Mouse (Mus musculus) megakaryocyte-erythroid progenitor cell, adult 5-6 weeks (primary cell): ENCODE data around the gene Supt5. TPM values are rescaled to one million over a fixed set of nuclear protein-coding genes. Genes with fewer than 3 reads are reported as not detected.
A peak's percentile ranks its signal among the peaks of the same experiment; 100 is the strongest.
"Not testable (repeated sequence)": the region's sequence is repeated elsewhere in the genome, so short reads cannot be mapped to it uniquely, and the experiment has no call there.

Experiments
- ATAC-seq: replicated peaks from 2 replicates; pipeline ENCODE4 v1.8.0; 2016; ENCODE audit warnings: mild to moderate bottlenecking, inconsistent platforms; ENCODE audit not compliant: severe bottlenecking, poor library complexity, low FRiP score, low TSS enrichment
- total RNA-seq, 2 experiments: library from RNA; stranded (forward) in 1 of 2; stranded (reverse) in 1 of 2; fragments of 200-1000, 215-1000 nt in 1 of 2; fragments of >200 nt in 1 of 2; fragmentation: Nextera tagmentation in 1 of 2; gene quantifications; 2 replicates each; pipeline ENCODE4 v1.2.3; 2014 to 2017

Supt5 gene
- total RNA-seq (2014; fragmentation: Nextera tagmentation) (87.6 and 113 TPM in 2 replicates), total RNA-seq (2017) (68.5 and 79.4 TPM in 2 replicates)

DNA sequence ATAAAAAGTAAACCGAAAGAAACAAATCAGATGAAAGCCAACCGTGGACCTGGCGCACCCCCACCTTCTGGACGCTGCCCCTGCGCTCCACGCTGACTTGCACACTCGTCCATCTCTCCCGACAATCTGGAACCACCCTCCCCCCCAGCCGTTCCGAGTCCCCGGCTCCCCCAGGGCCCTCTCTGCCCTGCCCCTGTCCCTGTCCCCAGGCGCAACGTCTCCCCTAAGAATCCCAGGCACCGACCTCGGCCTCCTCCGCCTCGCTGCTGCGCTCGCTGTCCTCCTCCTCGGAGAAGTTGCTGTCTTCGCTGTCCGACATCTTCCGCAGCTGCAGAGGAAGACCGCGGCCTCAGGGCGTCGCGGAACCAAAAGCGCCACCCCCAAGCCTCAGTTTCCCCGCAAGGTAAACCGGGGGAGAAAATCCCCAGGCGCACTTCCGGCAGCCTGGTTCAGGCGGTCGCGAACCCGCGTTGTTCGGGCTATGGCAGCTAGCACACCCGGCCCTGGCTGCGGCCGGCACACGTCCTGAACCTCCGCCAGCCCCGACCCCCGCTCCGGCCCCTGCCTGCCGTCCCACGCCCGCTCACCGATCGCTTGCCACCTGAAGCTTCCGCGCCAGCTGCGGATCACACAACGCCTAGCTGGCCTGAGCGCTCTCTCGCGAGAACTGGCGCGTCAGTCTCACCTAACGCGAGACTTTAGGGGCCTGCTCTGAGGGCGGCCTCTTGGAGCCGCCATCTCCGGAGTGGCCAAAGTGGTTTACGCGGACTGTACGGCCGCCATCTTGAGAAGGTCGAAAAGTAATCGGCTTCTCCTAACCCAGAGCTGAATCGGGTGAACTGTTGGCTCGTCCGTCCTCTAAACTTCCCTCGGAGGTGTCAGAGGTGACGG is at the start of gene Supt5:
Gene Supt5 (minus strand): TSS at position 639 of the 891 bp plus-strand sequence.
- ATAC-seq = peak; percentile 97

DNA sequence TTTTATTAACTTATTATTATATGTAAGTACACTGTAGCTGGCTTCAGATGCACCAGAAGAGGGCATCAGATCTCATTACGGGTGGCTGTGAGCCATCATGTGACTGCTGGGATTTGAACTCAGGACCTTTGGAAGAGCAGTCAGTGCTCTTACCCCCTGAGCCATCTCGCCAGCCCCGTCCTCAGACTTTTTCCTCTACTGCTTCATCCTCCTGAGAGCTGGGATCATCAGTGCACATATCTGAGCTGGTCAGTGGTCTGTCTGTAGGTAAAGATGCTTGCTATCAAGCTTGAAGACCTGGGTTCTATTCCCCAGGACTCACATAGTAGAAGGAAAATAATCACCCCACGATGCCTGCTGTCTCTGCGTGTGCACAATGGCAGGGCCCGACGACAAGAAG is 48.8 kb upstream of the Supt5 start:
- not testable (repeated sequence) for ATAC-seq

DNA sequence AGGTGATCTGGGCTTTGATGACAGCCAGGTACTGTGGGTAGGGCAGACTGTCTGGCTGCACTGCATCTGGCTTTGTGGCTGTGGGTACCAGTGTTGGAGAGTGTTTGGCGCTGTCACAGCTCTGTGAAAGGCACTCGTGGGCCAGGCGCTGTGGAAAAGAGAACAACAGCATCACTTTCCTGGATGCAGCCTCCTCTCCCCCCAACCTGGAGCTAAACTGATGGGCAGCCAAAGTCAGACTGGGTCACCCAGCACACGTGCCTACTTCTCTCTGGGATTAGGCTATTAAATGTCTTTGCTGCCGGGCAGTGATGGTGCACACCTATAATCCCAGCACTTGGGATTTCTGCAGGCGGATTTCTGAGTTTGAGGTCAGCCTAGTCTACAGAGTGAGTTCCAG is 48.3 kb upstream of the Supt5 start:
- not testable (repeated sequence) for ATAC-seq

DNA sequence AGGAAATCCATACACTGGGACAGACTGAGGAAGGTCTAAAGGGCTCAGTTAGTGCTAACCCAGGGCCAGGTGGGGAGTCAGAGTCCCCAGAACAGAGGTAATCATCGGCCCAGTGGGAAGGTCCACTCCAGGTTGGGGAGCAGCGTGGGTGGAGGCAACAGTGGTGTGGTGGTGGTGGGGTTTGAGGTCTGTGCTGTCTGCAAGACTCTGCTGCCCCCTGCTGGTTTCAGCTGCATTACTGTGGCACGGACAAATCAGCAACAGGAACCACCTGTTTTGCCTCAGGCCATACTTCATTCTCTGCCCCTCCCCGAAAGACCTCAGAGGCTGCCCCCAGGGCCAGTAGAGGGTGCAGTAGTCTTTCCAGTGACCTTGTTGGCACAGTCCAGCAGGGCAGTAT is 47.9 kb upstream of the Supt5 start:
- ATAC-seq = peak; percentile 61

DNA sequence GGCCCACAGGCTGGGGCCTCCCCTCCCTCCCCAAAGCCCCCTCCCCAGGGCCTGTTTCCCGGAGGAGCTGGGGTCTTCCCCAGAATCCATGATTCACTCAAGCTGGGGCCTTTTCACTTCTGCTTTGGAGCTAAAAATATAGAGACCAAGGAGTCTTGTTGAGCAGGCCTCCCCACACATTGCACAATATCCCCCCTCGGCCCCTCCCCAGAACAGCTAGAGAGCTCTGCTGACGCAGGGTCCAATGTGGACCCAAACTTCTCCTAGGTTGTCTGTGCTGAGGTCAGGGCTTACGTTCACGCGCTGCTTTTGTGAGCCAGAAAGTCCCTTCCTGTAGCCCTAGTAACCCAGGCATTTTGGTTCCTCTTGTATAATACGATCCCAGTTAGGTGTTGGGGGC is 47.5 kb upstream of the Supt5 start:
- ATAC-seq = no peak

DNA sequence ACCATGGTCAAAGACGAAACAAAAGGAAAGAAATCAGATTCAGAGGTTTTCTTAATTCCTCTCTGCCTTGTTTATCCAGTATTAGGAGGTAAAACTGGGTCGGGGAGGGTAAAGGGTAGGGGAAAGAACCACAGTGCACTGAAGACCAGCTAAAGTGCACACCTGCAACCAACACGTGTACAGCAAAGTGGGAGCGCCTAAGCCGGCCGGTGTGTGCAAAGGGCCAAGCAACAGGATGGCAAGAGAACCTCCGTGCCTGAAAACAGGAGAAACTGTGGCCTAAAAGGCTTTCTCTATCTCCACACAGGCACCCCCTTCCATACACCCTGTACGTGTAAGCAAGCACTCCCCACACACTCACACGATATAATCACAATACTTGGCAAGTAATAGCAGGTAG is 46.6 kb upstream of the Supt5 start:
- ATAC-seq = no peak

DNA sequence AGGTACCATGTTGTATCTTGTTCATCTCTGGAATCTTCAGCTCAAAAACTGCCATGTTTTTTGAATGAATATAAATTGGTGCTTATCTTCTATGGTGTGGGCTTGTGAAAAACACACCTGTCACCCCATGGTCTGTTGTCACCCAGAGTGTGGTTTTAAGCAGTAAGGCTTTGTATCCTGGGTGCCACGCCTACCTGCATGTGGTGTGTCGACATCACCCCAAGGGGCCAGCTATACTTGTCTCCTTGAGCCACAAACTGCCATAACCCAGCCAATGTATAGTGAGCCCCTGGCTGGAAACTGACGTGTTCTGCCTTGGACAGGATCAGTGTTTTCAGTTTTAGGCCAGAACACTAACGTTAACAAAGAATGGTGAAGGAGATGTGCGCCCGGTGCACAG is 45.6 kb upstream of the Supt5 start:
- no peak for ATAC-seq

DNA sequence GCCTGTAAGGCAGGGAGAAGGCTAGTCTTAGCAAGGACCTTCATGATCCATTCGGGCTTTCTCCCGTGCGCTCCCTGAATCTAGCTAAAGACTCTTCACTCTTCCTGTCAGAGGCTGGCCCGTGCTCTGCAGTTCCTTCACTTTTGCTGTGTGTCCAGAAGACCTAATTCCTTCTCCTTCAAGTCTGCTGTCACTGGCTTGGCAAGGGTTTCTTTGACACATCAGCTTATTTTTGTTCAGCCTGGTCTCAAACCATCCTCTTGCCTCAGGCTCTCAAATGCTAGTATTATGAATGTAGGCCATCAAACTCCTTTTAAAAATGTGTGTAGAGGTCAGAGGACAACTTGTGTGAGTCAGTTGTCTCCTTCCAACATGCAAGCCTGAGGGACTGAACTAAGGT is 45.1 kb upstream of the Supt5 start:
- no peak for ATAC-seq

DNA sequence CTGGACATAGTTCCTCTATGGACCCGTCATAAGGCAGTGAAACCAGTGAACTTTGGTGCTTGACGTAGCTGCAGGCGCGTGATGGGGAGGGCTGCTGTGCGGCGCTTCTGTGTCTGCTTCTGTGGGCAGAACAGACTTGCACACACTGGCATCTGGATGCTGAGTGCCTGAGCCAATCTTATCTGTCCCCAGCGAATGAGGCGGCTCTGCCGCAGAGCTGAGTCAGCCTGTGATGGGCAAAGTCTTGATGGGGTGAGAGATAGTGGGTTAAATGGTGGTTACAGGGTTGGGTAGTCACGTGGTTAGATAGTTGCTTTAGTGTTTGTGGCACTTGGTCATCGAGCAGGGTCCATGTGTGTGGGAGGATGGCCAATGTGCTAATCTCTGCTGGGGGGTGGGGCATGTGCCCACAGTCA is 44.4 kb upstream of the Supt5 start:
- peak; percentile 61 for ATAC-seq

DNA sequence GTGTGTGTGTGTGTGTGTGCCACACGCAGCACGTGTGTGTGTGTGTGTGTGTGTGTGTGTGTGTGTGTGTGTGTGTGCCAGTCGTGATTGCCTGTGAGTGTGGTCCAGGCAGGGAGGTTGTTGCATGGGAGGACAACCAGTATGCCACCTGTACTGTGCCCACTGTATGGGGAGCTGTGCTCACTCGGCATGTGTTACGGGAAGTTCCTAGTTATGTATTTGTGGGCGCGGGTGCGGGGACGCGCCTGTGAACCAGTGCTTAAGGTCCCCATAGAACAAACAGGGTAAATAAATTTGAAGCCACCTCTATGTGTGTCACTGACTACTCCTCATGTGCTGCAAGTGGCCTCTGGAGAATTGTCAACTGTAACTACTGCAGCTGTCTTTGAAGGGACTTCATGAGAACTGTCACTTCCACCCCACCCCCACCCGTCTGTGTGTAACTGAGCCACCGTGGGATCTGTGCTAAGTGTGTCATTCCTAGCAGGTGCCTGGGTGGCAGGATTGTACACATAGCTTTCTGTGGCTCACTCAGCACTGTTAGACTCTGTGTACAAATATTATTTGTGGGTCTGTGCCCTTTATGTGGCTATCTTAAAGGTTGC is 43.9 kb upstream of the Supt5 start:
- no peak for ATAC-seq

DNA sequence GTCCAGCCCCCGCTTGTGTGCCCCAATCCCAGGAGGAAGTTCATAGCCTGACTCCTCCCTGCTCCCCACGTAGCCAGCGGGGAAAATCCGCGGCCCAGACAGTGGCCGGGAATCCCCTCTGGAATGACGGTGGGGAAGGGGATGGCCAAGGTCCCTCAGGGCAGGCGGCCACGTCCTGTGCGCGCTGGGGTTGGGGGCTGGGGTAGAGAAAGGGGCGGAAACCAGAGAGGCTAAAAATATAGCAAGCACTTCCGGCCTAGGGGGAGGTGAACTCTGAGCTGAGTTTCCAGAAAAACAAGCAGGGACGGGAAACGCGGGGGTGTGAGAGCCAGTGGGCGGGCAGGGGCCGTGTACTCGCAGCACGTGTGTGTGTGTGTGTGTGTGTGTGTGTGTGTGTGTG is 43.4 kb upstream of the Supt5 start:
- no peak for ATAC-seq

DNA sequence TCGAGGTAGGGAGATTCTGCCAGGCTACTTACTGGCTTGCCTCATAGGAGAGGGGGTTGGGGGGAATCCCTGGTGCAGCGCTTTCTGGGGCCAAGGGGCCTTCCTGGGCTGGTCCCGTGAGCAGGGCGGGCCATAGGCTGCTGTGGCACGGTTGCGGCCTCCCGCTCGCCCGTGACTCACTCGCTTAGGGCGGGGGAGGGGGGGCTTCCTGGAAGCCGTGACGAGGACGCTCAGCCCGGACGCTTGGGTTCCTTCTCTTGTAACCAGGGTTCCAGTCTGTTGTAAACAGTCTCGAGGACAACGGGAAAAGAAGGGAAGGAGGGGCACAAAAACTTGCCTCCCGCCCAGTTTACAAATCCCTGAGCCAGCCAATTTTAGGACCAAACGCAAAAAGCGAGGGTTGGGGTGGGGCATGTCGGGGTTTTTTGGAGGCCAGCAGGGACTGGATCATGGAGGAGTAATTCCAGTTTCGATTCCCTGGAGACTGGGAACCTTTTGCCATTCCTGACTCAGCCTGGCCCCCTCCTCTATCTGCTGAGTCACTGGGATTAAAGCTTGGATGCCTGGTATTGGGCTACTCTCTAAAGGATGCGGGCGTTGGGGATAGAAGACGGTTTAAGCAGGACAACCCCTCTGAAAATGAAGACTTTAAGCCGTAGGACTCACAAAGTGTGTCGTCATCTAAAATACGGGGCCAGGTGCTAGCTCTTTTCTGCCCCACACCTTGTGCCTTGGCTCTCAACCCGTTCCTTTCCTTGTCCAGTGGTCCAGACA is 42.7 kb upstream of the Supt5 start:
- 0 out of 2 replicates have a peak, but pooled peaks have one; percentile 9 for ATAC-seq

DNA sequence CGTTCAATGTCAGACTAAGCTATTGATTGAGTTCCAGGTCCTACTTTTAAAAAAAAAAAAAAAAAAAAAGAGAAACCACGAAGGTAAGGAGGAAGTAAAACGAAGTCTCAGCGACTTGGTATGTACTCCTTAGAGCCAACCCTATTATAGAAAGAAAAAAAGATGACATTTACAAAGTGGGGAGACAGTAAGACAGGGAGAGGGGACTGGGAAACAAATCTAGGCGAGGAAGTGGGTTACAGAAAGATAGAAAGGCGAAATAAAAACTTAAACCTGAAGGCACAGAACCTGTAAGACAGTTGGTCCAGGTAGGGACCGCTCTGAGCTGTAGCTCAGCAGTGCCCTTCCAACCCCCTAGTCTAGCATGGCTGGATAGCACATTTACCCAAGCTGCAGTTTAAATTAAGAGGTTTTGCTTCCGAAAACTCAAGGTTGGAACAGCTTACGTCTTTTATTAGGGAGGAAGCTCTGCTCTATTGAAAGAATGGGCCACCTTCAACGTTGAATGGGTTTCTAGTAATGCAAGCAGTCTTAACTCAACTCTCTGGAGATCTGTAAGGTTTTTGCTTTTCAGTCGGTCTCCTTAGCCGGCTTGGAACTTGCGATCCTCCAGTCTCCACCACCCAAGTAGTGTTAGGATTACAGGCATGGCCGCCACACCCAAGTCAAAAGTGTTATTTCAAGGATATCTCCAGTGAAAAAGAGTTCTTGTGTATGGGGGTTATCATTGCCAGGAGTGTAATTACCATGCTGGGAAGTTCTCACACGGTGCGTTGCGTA is 41.9 kb upstream of the Supt5 start, which contains the start of gene Zfp36:
Gene Zfp36 (minus strand): TSS at position 17 of the 780 bp plus-strand sequence.
- no peak for ATAC-seq

DNA sequence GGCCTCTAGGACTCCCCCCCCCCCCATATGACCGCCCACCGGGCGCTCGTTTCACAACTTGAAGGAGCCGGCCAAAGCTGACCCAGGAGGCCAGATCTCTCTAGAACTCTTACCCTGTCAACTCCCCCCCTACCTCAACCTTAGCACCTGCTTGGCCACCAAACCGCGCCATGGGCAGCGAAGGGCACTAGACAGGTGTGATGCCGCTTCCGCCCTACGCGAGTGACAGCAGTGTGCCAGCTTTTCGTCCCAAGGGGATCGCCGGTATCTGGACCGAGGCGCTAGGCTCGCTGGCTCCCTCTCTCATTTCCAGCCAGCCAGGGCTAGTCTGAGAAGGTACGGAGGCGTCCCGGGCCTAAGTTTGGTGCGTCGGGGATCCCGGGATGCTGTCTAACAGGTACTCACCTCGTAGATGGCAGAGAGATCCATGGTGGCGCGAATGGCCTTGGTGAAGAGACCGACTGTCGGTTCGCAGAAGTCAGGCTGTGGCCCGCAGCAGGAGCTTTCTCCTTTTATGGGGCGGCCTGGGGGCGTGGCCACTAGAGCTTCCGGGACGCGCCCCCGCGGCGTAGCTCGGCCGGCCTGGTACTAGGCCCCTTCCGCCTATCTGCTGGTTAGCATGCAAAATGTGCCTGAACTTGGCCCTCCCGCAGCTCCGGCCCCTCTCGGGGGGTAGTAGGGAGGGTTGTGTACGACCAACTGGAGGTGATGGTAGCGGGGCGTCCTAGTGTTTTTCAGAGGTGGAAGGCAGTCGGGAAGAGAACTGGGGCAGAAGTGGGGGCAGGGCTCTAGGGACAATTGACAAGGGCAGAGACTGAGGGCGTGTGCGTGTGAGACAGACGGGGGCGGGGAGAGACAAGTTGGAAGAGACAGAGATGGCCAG is 40.5 kb upstream of the Supt5 start:
- ATAC-seq = peak; percentile 62

DNA sequence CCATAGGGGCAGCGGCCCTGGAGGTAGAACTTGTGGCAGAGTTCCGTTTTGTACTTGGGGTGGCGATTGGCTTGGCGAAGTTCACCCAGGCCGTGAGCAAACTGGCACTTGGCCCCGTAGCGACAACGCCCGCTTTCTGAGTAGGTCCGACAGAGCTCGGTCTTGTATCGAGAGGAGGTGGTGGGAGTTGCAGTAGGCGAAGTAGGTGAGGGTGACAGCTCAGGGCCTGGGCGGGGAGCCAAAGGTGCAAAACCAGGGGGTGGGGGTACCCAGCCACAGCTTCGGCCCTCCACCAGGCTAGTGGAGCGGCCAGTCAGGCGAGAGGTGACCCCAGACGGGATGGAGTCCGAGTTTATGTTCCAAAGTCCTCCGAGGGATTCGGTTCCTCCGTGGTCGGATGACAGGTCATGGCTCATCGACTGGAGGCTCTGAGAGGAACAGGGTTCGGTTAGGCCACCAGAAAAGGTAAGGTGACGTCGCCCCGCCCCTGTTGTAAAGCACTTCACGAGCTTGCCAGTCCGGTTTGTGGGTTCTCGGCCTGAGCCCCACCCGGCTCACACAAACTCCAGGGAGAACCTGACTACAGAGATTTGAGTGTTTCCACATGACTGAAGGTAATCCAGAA is 39.6 kb upstream of the Supt5 start:
- no peak for ATAC-seq

DNA sequence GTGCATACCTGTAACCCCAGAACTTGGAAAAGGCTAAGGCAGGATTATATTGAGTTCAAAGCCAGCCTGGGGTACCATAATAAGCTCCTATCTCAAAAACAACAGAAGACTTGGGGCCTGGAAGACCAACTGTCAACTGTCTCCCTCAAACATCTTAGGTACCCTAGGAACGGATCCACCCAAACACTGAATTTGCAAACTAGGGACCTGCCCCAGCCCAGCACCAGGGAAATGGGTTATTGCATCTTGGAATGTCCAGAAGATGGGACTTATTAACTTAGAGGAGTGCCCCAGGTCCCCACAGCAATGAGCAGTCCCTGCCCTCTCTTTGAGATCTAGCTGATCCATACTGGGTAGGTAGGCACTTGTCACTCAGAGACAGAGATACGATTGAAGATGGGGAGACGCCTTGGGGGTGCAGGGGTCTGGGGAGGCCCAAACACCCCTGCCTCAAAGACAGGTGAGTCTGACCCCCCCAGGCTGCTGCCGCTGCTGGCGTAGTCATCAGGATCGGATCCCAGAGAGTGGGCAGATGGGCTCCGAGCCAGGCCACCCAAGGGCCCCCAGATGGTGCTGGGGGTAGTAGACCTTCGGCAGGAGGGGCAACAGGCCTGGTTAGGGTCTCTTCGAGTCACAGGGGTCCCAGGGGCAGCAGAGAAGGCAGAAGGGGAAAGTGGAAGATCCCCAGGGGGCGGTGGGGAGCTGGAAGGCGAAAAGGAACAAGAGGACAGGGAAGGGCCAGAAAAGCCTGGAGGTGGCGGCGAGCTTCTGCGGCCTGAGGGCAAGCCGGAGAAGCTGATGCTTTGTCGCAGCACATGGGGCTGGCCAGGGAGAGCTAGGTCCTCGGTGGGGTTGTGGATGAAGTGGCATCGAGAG is 38.9 kb upstream of the Supt5 start:
- no peak for ATAC-seq
